Mouse (Mus musculus) B cell, adult 2 months (primary cell): ENCODE measurements around the gene Mrpl20.

ENCODE experiments used
- DNase-seq, 2 experiments: peaks; one replicate each; pipeline ENCODE4 v3.0.0; 2022

The Mrpl20 gene

GRCm38 (mm10) chr4:155802741-155803339 lies at the start of gene Mrpl20:
Mrpl20 (plus strand) TSS chr4:155802878.
- DNase-seq, result peak; percentile 29 to 35

- no peak for DNase-seq
Observed at GRCm38 (mm10) chr4:155757011-155757410, 45.7 kb upstream of the Mrpl20 start.

GRCm38 (mm10) chr4:155759862-155760612 lies 42.6 kb upstream of the Mrpl20 start:
- DNase-seq, result peak; percentile 58 to 62

GRCm38 (mm10) chr4:155760613-155761355 lies 41.9 kb upstream of the Mrpl20 start, which contains the start of gene Atad3a:
Atad3a (minus strand) TSS chr4:155761093.
- peak; percentile 95 for DNase-seq

- DNase-seq, result no peak
Observed at GRCm38 (mm10) chr4:155761356-155762099, 41.1 kb upstream of the Mrpl20 start.

GRCm38 (mm10) chr4:155762357-155762756 lies 40.3 kb upstream of the Mrpl20 start:
- no peak for DNase-seq

GRCm38 (mm10) chr4:155769496-155769879 lies 33.2 kb upstream of the Mrpl20 start:
- DNase-seq, result no peak

- DNase-seq, result peak; percentile 89 to 92
Observed at GRCm38 (mm10) chr4:155769880-155770512, 32.7 kb upstream of the Mrpl20 start.

GRCm38 (mm10) chr4:155770626-155771025 lies 32.1 kb upstream of the Mrpl20 start:
- no peak for DNase-seq

- DNase-seq, result no peak
Observed at GRCm38 (mm10) chr4:155771706-155772105, 31.0 kb upstream of the Mrpl20 start.

- DNase-seq, result no peak
Observed at GRCm38 (mm10) chr4:155772786-155773185, 29.9 kb upstream of the Mrpl20 start.

- no peak for DNase-seq
Observed at GRCm38 (mm10) chr4:155773335-155774078, 29.2 kb upstream of the Mrpl20 start.

GRCm38 (mm10) chr4:155774280-155774754 lies 28.4 kb upstream of the Mrpl20 start, which contains the start of gene Vwa1:
Vwa1 (minus strand) TSS chr4:155774698.
- peak; percentile 88 to 92 for DNase-seq

- DNase-seq, result peak; percentile 55 to 61
Observed at GRCm38 (mm10) chr4:155774971-155775740, 27.5 kb upstream of the Mrpl20 start.

GRCm38 (mm10) chr4:155775855-155776254 lies 26.8 kb upstream of the Mrpl20 start:
- no peak for DNase-seq

GRCm38 (mm10) chr4:155776704-155777335 lies 25.9 kb upstream of the Mrpl20 start:
- no peak for DNase-seq

GRCm38 (mm10) chr4:155777816-155778215 lies 24.9 kb upstream of the Mrpl20 start:
- no peak for DNase-seq

GRCm38 (mm10) chr4:155779498-155779897 lies 23.2 kb upstream of the Mrpl20 start:
- no peak for DNase-seq

GRCm38 (mm10) chr4:155780895-155781294 lies 21.8 kb upstream of the Mrpl20 start:
- no peak for DNase-seq

GRCm38 (mm10) chr4:155783486-155784080 lies 19.1 kb upstream of the Mrpl20 start:
- DNase-seq, result no peak
